Mouse (Mus musculus) stomach, postnatal 0 days (tissue): ENCODE results near the gene Map4k4. TPM values are rescaled to one million over a fixed set of nuclear protein-coding genes. Genes with fewer than 3 reads are reported as not detected.
A peak's percentile ranks its signal among the peaks of the same experiment; 100 is the strongest.

ENCODE experiments used
- ATAC-seq: fragments of 200-750 bp; cut with Nextera tagmentation; 2 replicates; pipeline ENCODE4 v1.8.0; 2017; ENCODE audit not compliant: low FRiP score, low TSS enrichment
- DNase-seq: peaks from one replicate; pipeline ENCODE4 v3.0.0-alpha.2; 2016; ENCODE audit warnings: low spot score
- H3K27ac ChIP-seq: fragments of 300-500 bp; sonication (generic); replicated peaks from 2 replicates; pipeline ENCODE4 v1.5.1; 2014; ENCODE audit warnings: mild to moderate bottlenecking, control low read depth
- H3K27me3 ChIP-seq: fragments of 300-500 bp; sonication (generic); 2 replicates; pipeline ENCODE4 v1.6.1; 2014; ENCODE audit warnings: low read length; ENCODE audit not compliant: control insufficient read depth, insufficient read depth
- H3K36me3 ChIP-seq: fragments of 300-500 bp; sonication (generic); 2 replicates; pipeline ENCODE4 v1.6.1; 2014; ENCODE audit warnings: low read length, mixed read lengths; ENCODE audit not compliant: control insufficient read depth, insufficient read depth
- H3K4me1 ChIP-seq: fragments of 300-500 bp; sonication (generic); replicated peaks from 2 replicates; pipeline ENCODE4 v1.6.1; 2014; ENCODE audit warnings: antibody characterized with exemption; ENCODE audit not compliant: control insufficient read depth, insufficient read depth
- H3K4me2 ChIP-seq: fragments of 300-500 bp; sonication (generic); replicated peaks from 2 replicates; pipeline ENCODE4 v1.6.1; 2014; ENCODE audit warnings: low read depth, mild to moderate bottlenecking, control low read depth, moderate library complexity
- H3K4me3 ChIP-seq: fragments of 300-500 bp; sonication (generic); 2 replicates; pipeline ENCODE4 v1.5.1; 2014; ENCODE audit warnings: low read depth, low read length, control low read depth
- H3K9ac ChIP-seq: fragments of 300-500 bp; sonication (generic); 2 replicates; pipeline ENCODE4 v1.6.1; 2014; ENCODE audit warnings: mild to moderate bottlenecking, low read length, control low read depth, mixed read lengths
- H3K9me3 ChIP-seq: fragments of 300-500 bp; sonication (generic); 2 replicates; pipeline ENCODE4 v1.6.1; 2016; ENCODE audit warnings: low read length; ENCODE audit not compliant: control insufficient read depth
- CTCF ChIP-seq: IDR thresholded peaks from 2 replicates; pipeline ENCODE4 v1.5.1; 2016; ENCODE audit warnings: antibody characterized with exemption, low read depth, mild to moderate bottlenecking, moderate library complexity
- EP300 ChIP-seq: optimal IDR thresholded peaks from 2 replicates; pipeline ENCODE3; 2016; ENCODE audit warnings: antibody characterized with exemption
- WGBS: fragments of 180-500 bp; shearing (Covaris S2); extraction: QIAGEN DNeasy Blood & Tissue Kit; methylation state at CpG from one replicate; pipeline ENCODE4 v1.1.7; 2014; 5-methylcytosine and 5-hydroxymethylcytosine counted together
- polyA plus RNA-seq: library from polyadenylated mRNA; unstranded; fragments of >200 nt; fragmentation: Nextera tagmentation; extraction: Ambion mirVana; gene quantifications from 2 replicates; pipeline ENCODE4 v1.2.1, GENCODE M21; 2015

Map4k4 gene
- polyA plus RNA-seq, 1 experiment from 2014 or later: 8.5 TPM

- TF ChIP-seq CTCF (no peak), EP300 (no peak)
- Histone ChIP-seq H3K27ac (no peak overlapping the region), H3K4me3 (no peak overlapping the region), H3K9me3 (no peaks in the 10 kb centered on the region), H3K36me3 (peaks cover 18% of the 10 kb centered on the region; the same call in 1 of the 2 replicates), H3K9ac (no peak overlapping the region), H3K4me2 (no peak overlapping the region), H3K27me3 (no peaks in the 10 kb centered on the region), H3K4me1 (no peaks in the 10 kb centered on the region)
- DNase-seq: no peak
- WGBS: 93% methylated on average over 2 of the region's 2 CpGs
- no peak for ATAC-seq
Measured at GRCm38 (mm10) chr1:39975005-39975404, 74.3 kb downstream of the Map4k4 start.

GRCm38 (mm10) chr1:39976107-39976506, 75.4 kb downstream of the Map4k4 start:
- no peaks in the 10 kb centered on the region for H3K9me3 ChIP-seq
- DNase-seq (no peak), ATAC-seq (no peak)
- no peak overlapping the region for H3K4me2 ChIP-seq
- no peak overlapping the region for H3K4me3 ChIP-seq
- WGBS: 65% methylated on average over 2 of the region's 2 CpGs
- H3K27ac ChIP-seq: no peak overlapping the region
- no peak for TF ChIP-seq CTCF
- TF ChIP-seq EP300: no peak
- H3K27me3 ChIP-seq: no peaks in the 10 kb centered on the region
- H3K4me1 ChIP-seq: no peaks in the 10 kb centered on the region
- peaks cover 18% of the 10 kb centered on the region; the same call in 1 of the 2 replicates for H3K36me3 ChIP-seq
- H3K9ac ChIP-seq: no peak overlapping the region

DNA sequence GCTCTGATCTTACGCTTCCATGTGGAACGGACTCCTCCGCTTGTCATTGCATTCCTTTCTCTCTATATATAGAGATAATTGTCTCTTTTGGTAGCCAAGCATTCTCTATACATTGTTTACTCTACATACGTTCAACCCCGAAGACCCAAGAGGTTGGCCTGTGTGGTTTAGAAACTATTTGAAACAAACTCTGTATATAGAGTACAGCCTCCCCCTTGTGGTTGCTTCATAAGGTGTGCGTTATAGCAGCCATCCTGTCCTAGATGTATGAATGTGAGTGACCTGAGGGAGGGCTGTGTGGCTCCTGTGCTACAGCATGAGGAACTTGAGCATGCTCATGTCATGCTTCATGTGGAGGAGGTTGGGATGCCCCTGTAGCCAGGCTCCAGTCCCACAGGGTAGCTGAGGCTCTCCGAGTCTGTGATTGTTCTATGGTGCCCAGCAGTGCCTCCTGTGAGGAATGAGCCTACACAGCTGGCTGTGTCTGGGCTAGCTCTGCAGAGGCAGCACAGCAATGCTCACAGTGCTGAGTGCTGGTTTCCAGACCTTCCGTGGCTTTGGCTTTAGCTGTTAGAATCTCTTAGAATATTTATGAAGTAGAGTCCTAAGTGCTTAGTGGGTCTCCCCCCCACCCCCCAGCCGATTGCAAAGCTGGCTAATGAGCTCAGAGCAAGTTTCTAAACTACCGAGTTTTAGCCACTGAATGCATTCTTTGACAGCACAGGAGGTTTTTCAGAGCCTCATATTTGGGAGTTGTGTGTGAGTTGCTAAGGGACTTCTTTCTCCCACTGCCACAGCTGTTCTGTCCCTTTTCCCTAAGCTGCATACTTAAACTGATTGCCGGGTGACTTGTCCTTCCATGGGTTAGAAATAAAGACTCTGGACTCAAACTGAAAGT, 76.4 kb downstream of the Map4k4 start:
- 0 out of 2 replicates have a peak, but pooled peaks have one; percentile 27 for ATAC-seq
- Histone ChIP-seq H3K27ac (no peak overlapping the region), H3K4me1 (no peaks in the 10 kb centered on the region), H3K27me3 (no peaks in the 10 kb centered on the region), H3K4me2 (no peak overlapping the region), H3K9ac (no peak overlapping the region), H3K9me3 (no peaks in the 10 kb centered on the region), H3K36me3 (peaks cover 18% of the 10 kb centered on the region; the same call in 1 of the 2 replicates), H3K4me3 (no peak overlapping the region)
- 61% methylated on average over 11 of the region's 11 CpGs for WGBS
- no peak for DNase-seq
- TF ChIP-seq EP300 (no peak), CTCF (peak; percentile 70)

- WGBS: 87% methylated on average over 20 of the region's 20 CpGs
- Histone ChIP-seq H3K27me3 (no peaks in the 10 kb centered on the region), H3K9me3 (no peaks in the 10 kb centered on the region), H3K4me1 (0 out of 2 replicates have a peak, but pooled peaks cover 2% of the 10 kb centered on the region), H3K4me2 (no peak overlapping the region), H3K9ac (no peak overlapping the region), H3K27ac (no peak overlapping the region), H3K4me3 (no peak overlapping the region), H3K36me3 (peaks cover 15% of the 10 kb centered on the region; the same call in 1 of the 2 replicates)
- no peak for ATAC-seq
- no peak for DNase-seq
- TF ChIP-seq EP300: no peak
- no peak for TF ChIP-seq CTCF
Measured at GRCm38 (mm10) chr1:39978781-39979486, 78.2 kb downstream of the Map4k4 start.

DNA sequence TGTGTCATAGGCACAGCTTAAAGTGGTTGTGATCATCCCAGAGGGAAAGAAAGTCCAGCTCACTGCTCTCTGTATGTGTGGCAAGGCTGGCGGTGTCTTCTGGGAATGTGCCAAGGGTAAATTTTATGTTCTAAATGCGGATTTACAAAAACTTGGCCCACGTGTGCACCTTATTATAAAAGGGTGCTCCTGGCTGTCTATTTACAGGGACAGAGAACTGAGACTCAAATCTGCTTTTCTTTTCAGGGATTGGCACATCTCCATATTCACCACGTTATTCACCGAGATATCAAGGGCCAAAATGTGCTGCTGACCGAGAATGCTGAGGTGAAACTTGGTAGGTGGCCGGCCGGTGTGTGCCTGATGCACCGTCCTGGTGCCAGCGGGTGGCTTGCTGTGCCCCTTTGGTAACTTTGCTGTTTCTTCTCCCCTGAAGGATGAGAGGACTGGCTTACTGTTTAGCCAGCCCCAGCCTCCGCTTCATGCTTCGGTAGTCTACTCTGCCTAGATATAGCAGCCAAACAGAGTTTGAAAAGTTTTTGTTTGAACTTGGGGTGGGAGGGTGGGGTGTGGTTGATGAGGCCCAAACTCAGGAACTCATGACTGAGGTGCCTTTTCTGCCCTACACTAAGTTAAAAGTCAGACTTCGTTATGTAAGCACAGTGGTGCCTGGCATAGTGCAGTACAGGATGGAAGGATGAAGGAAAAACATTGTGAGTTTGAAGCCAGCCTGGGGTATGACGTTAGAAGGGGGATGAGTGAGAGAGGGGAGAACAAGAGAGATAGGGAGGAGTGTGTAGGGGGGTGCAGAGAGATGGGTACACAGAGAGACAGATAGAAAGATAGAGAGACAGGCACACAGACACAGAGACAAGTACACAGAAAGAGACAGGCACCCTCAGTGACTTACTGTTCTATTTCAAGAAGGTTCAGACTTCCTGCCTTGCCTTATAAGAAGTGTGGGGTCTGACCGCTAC, 79.9 kb downstream of the Map4k4 start:
- Histone ChIP-seq H3K36me3 (peaks cover 20% of the 10 kb centered on the region; the same call in 1 of the 2 replicates), H3K9me3 (no peaks in the 10 kb centered on the region), H3K9ac (no peak overlapping the region), H3K4me1 (0 out of 2 replicates have a peak, but pooled peaks cover 2% of the 10 kb centered on the region), H3K27ac (0 out of 2 replicates have a peak overlapping the region, but pooled peaks have one; percentile 30), H3K4me2 (no peak overlapping the region), H3K27me3 (no peaks in the 10 kb centered on the region), H3K4me3 (no peak overlapping the region)
- ATAC-seq (no peak), DNase-seq (no peak)
- 64% methylated on average over 15 of the region's 15 CpGs for WGBS
- TF ChIP-seq CTCF: no peak
- TF ChIP-seq EP300: no peak
